Mouse (Mus musculus) stomach, postnatal 0 days (tissue): ENCODE results near the gene Fgfr2. TPM values are rescaled to one million over a fixed set of nuclear protein-coding genes. Genes with fewer than 3 reads are reported as not detected.

Experiments
- ATAC-seq: fragments of 200-750 bp; cut with Nextera tagmentation; 2 replicates; pipeline ENCODE4 v1.8.0; 2017; ENCODE audit not compliant: low FRiP score, low TSS enrichment
- DNase-seq: peaks from one replicate; pipeline ENCODE4 v3.0.0-alpha.2; 2016; ENCODE audit warnings: low spot score
- H3K27ac ChIP-seq: fragments of 300-500 bp; sonication (generic); replicated peaks from 2 replicates; pipeline ENCODE4 v1.5.1; 2014; ENCODE audit warnings: mild to moderate bottlenecking, control low read depth
- H3K27me3 ChIP-seq: fragments of 300-500 bp; sonication (generic); 2 replicates; pipeline ENCODE4 v1.6.1; 2014; ENCODE audit warnings: low read length; ENCODE audit not compliant: control insufficient read depth, insufficient read depth
- H3K36me3 ChIP-seq: fragments of 300-500 bp; sonication (generic); 2 replicates; pipeline ENCODE4 v1.6.1; 2014; ENCODE audit warnings: low read length, mixed read lengths; ENCODE audit not compliant: control insufficient read depth, insufficient read depth
- H3K4me1 ChIP-seq: fragments of 300-500 bp; sonication (generic); replicated peaks from 2 replicates; pipeline ENCODE4 v1.6.1; 2014; ENCODE audit warnings: antibody characterized with exemption; ENCODE audit not compliant: control insufficient read depth, insufficient read depth
- H3K4me2 ChIP-seq: fragments of 300-500 bp; sonication (generic); replicated peaks from 2 replicates; pipeline ENCODE4 v1.6.1; 2014; ENCODE audit warnings: low read depth, mild to moderate bottlenecking, control low read depth, moderate library complexity
- H3K4me3 ChIP-seq: fragments of 300-500 bp; sonication (generic); 2 replicates; pipeline ENCODE4 v1.5.1; 2014; ENCODE audit warnings: low read depth, low read length, control low read depth
- H3K9ac ChIP-seq: fragments of 300-500 bp; sonication (generic); 2 replicates; pipeline ENCODE4 v1.6.1; 2014; ENCODE audit warnings: mild to moderate bottlenecking, low read length, control low read depth, mixed read lengths
- H3K9me3 ChIP-seq: fragments of 300-500 bp; sonication (generic); 2 replicates; pipeline ENCODE4 v1.6.1; 2016; ENCODE audit warnings: low read length; ENCODE audit not compliant: control insufficient read depth
- CTCF ChIP-seq: IDR thresholded peaks from 2 replicates; pipeline ENCODE4 v1.5.1; 2016; ENCODE audit warnings: antibody characterized with exemption, low read depth, mild to moderate bottlenecking, moderate library complexity
- EP300 ChIP-seq: optimal IDR thresholded peaks from 2 replicates; pipeline ENCODE3; 2016; ENCODE audit warnings: antibody characterized with exemption
- WGBS: fragments of 180-500 bp; shearing (Covaris S2); extraction: QIAGEN DNeasy Blood & Tissue Kit; methylation state at CpG from one replicate; pipeline ENCODE4 v1.1.7; 2014; 5-methylcytosine and 5-hydroxymethylcytosine counted together
- polyA plus RNA-seq: library from polyadenylated mRNA; unstranded; fragments of >200 nt; fragmentation: Nextera tagmentation; extraction: Ambion mirVana; gene quantifications from 2 replicates; pipeline ENCODE4 v1.2.1, GENCODE M21; 2015

The Fgfr2 gene
- polyA plus RNA-seq, 1 experiment from 2014 or later: 60.8 TPM

- 0 out of 2 replicates have a peak, but pooled peaks have one; percentile 38 for ATAC-seq
- no peak for DNase-seq
- Histone ChIP-seq H3K4me3 (no peak overlapping the region), H3K36me3 (no peaks in the 10 kb centered on the region), H3K27me3 (no peaks in the 10 kb centered on the region), H3K4me1 (no peaks in the 10 kb centered on the region), H3K27ac (no peak overlapping the region), H3K9me3 (no peaks in the 10 kb centered on the region), H3K4me2 (no peak overlapping the region), H3K9ac (no peak overlapping the region)
- TF ChIP-seq CTCF: no peak
- TF ChIP-seq EP300: no peak
- WGBS: 86% methylated on average over 1 of the region's 1 CpGs
Observed at GRCm38 (mm10) chr7:132641606-132642005, 481.5 kb downstream of the Fgfr2 start.

GRCm38 (mm10) chr7:132640946-132641345 lies 482.2 kb downstream of the Fgfr2 start:
- H3K27me3 ChIP-seq: no peaks in the 10 kb centered on the region
- H3K4me3 ChIP-seq: no peak overlapping the region
- H3K4me2 ChIP-seq: no peak overlapping the region
- DNase-seq: no peak
- H3K4me1 ChIP-seq: no peaks in the 10 kb centered on the region
- no peak overlapping the region for H3K9ac ChIP-seq
- no peaks in the 10 kb centered on the region for H3K9me3 ChIP-seq
- ATAC-seq: 0 out of 2 replicates have a peak, but pooled peaks have one; percentile 22
- WGBS: 44% methylated on average over 9 of the region's 9 CpGs
- H3K27ac ChIP-seq: no peak overlapping the region
- H3K36me3 ChIP-seq: no peaks in the 10 kb centered on the region
- TF ChIP-seq EP300 (no peak), CTCF (no peak)

- peak; percentile 41 for DNase-seq
- H3K4me1 ChIP-seq: no peaks in the 10 kb centered on the region
- H3K27ac ChIP-seq: no peak overlapping the region
- peak; percentile 75 for ATAC-seq
- no peak overlapping the region for H3K4me2 ChIP-seq
- WGBS: 58% methylated on average over 12 of the region's 12 CpGs
- H3K4me3 ChIP-seq: no peak overlapping the region
- H3K9me3 ChIP-seq: no peaks in the 10 kb centered on the region
- no peak overlapping the region for H3K9ac ChIP-seq
- H3K27me3 ChIP-seq: no peaks in the 10 kb centered on the region
- H3K36me3 ChIP-seq: no peaks in the 10 kb centered on the region
- TF ChIP-seq EP300 (no peak), CTCF (peak; percentile 90)
Observed at GRCm38 (mm10) chr7:132638446-132639087, 484.6 kb downstream of the Fgfr2 start.

GRCm38 (mm10) chr7:132637292-132637691 lies 485.9 kb downstream of the Fgfr2 start:
- ATAC-seq: no peak
- no peak for TF ChIP-seq EP300
- 42% methylated on average over 12 of the region's 12 CpGs for WGBS

GRCm38 (mm10) chr7:132631313-132631712 lies 491.8 kb downstream of the Fgfr2 start:
- Histone ChIP-seq H3K4me3 (no peak overlapping the region), H3K4me1 (no peaks in the 10 kb centered on the region), H3K9me3 (no peaks in the 10 kb centered on the region), H3K9ac (no peak overlapping the region), H3K27ac (no peak overlapping the region), H3K4me2 (no peak overlapping the region), H3K27me3 (no peaks in the 10 kb centered on the region), H3K36me3 (no peaks in the 10 kb centered on the region)
- DNase-seq (no peak), ATAC-seq (no peak)
- TF ChIP-seq EP300 (no peak), CTCF (no peak)
- 73% methylated on average over 11 of the region's 11 CpGs for WGBS

More at GRCm38 (mm10) chr7:132637292-132637691, 485.9 kb downstream of the Fgfr2 start:
- Histone ChIP-seq H3K36me3 (no peaks in the 10 kb centered on the region), H3K9ac (0 out of 2 replicates have a peak overlapping the region, but pooled peaks have one; percentile 13), H3K27me3 (no peaks in the 10 kb centered on the region), H3K27ac (no peak overlapping the region), H3K4me2 (no peak overlapping the region), H3K4me1 (no peaks in the 10 kb centered on the region), H3K4me3 (no peak overlapping the region), H3K9me3 (no peaks in the 10 kb centered on the region)
- DNase-seq: no peak

- Histone ChIP-seq H3K4me1 (no peaks in the 10 kb centered on the region), H3K36me3 (no peaks in the 10 kb centered on the region), H3K27ac (no peak overlapping the region), H3K9ac (no peak overlapping the region), H3K9me3 (no peaks in the 10 kb centered on the region), H3K27me3 (no peaks in the 10 kb centered on the region), H3K4me2 (no peak overlapping the region), H3K4me3 (no peak overlapping the region)
- WGBS: 65% methylated on average over 3 of the region's 3 CpGs
- ATAC-seq (no peak), DNase-seq (no peak)
- no peak for TF ChIP-seq EP300
- no peak for TF ChIP-seq CTCF
Observed at GRCm38 (mm10) chr7:132627448-132627847, 495.7 kb downstream of the Fgfr2 start.
